Mouse (Mus musculus) bone marrow macrophage, adult 2 months (primary cell): ENCODE measurements around the gene Taf11.

ENCODE experiments used
- CTCF ChIP-seq: IDR thresholded peaks from 2 replicates; pipeline ENCODE4 v1.5.1; 2012; ENCODE audit warnings: low read depth, mild to moderate bottlenecking, low read length, moderate library complexity
- POLR2A ChIP-seq: IDR thresholded peaks from 2 replicates; pipeline ENCODE4 v1.6.1; 2012; ENCODE audit warnings: mild to moderate bottlenecking, low read depth, low read length, borderline replicate concordance

DNA sequence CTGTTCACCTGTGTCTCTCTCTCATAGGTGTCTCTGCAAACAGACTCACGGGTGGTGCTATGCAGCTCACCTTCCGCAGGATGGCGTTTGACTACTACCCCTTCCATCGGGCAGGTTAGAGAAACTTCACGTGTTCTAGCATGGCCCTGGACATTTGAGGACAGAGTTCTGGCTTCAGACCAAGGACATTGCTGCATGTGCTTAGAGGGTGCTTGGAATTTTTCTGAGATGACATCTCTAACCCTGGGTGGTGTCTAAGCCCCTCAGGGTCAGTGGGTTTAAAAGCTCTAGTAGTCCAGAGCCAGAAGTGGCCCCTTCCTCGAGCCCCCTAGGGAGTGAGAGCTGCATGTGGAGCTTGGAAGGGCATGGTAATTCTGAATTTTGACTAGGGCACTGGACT lies 25.6 kb downstream of the Taf11 start:
- no peak for TF ChIP-seq POLR2A
- no peak for TF ChIP-seq CTCF
